Mouse (Mus musculus): Measurements from ENCODE around the gene Gm10330. TPM values are rescaled to one million over a fixed set of nuclear protein-coding genes. Genes with fewer than 3 reads are reported as not detected.
A peak's percentile ranks its signal among the peaks of the same experiment; 100 is the strongest.
"Not testable (repeated sequence)": the region's sequence is repeated elsewhere in the genome, so short reads cannot be mapped to it uniquely, and the experiment has no call there.

Gene Gm10330
- polyA plus RNA-seq (2016; fragmentation: Nextera tagmentation; extraction: Ambion mirVana), result 0.22 and 0.26 TPM in 2 replicates

DNA sequence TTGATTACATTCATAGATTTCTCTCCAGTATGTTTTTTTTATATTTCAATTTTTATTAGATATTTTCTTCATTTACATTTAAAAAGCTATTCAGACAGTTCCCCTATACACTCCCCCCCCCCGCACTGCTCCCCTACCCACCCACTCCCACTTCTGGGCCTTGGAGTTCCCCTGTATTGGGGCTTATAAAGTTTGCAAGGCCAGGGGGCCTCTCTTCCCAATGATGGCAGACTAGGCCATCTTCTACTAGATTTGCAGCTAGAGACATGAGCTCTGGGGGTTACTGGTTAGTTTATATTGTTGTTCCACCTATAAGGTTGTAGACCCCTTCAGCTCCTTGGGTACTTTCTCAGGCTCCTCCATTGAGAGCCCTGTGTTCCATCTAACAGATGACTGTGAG, at the start of gene Gm10330:
Gene Gm10330 (minus strand): TSS at position 101 of the 400 bp plus-strand sequence.
- H3K9ac ChIP-seq (replicated peaks); H3K4me1 ChIP-seq; H3K27ac ChIP-seq (replicated peaks); ATAC-seq (ENCODE audit: low FRiP score, low read depth); H3K4me3 ChIP-seq; H3K4me2 ChIP-seq (replicated peaks); H3K9me3 ChIP-seq; H3K36me3 ChIP-seq; H3K27me3 ChIP-seq: not testable (repeated sequence)
- 93% methylated on average over 1 of the region's 1 CpGs for WGBS

DNA sequence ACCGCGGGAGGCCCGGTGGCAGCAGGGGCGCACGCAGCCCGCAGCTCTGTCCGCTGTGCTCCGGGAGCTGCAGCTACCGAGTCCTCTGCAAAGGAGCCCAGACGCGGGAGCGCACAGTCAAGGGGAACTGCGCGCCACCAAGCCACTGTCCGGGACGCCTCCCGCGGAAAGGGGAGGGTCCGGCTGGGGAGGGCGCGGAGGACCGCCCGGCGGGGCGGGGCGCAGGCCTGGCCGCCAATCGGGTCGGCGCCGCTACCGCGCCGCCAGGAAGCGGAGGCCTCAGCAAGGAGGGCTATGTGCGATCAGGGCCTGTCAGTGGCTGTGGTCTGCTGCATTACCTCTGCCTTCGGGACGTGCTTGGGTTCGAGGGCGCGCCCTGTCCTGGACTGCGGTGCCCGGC, 20.7 kb upstream of the Gm10330 start:
- H3K4me2 ChIP-seq (replicated peaks), result not testable (repeated sequence)

DNA sequence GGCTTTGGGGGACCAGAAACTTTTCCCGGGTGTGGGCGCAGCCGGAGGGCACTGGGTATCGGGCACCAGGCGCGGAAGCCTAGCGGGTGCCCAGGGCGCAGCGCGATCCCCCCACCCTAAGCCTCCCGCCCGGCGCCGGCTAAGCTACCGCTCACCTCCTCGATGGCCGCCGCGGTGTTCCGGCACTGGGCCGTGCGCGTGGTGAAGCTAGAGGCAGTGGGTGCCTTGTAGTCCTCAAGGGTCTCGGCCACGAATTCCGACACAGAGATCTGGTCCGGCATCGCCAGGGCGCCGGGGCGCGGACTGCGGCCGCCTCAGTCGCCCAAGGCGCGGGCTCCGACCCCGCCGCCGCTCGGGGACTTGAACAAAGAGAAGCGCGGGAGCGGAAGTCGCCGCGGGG, 20.3 kb upstream of the Gm10330 start:
- H3K4me2 ChIP-seq (replicated peaks), result not testable (repeated sequence)

More for the DNA sequence above, 20.7 kb upstream of the Gm10330 start:
- H3K27me3 ChIP-seq; H3K4me1 ChIP-seq; H3K27ac ChIP-seq (replicated peaks); H3K36me3 ChIP-seq; H3K9me3 ChIP-seq; ATAC-seq (ENCODE audit: low FRiP score, low read depth); H3K9ac ChIP-seq (replicated peaks): not testable (repeated sequence)
- H3K4me3 ChIP-seq, result 0 out of 2 replicates have a peak overlapping the region, but pooled peaks have one; percentile 10
- WGBS, result 26% methylated on average over 41 of the region's 43 CpGs

More for the DNA sequence above, 20.3 kb upstream of the Gm10330 start:
- WGBS, result 20% methylated on average over 18 of the region's 48 CpGs
- not testable (repeated sequence) for H3K27me3 ChIP-seq; H3K9me3 ChIP-seq; H3K9ac ChIP-seq (replicated peaks); H3K27ac ChIP-seq (replicated peaks); H3K36me3 ChIP-seq; ATAC-seq (ENCODE audit: low FRiP score, low read depth); H3K4me1 ChIP-seq
- H3K4me3 ChIP-seq, result 0 out of 2 replicates have a peak overlapping the region, but pooled peaks have one; percentile 10

All from midbrain, embryonic 12.5 days (tissue).